Mouse (Mus musculus) thymus, postnatal 10 days (tissue): ENCODE results near the gene Pdxp.
A peak's percentile ranks its signal among the peaks of the same experiment; 100 is the strongest.

ENCODE experiments used
- DNase-seq, 2 experiments: peaks; one replicate each; pipeline ENCODE4 v3.0.0; 2021; ENCODE audit warnings: low spot score in 2 of 2

Pdxp gene

DNA sequence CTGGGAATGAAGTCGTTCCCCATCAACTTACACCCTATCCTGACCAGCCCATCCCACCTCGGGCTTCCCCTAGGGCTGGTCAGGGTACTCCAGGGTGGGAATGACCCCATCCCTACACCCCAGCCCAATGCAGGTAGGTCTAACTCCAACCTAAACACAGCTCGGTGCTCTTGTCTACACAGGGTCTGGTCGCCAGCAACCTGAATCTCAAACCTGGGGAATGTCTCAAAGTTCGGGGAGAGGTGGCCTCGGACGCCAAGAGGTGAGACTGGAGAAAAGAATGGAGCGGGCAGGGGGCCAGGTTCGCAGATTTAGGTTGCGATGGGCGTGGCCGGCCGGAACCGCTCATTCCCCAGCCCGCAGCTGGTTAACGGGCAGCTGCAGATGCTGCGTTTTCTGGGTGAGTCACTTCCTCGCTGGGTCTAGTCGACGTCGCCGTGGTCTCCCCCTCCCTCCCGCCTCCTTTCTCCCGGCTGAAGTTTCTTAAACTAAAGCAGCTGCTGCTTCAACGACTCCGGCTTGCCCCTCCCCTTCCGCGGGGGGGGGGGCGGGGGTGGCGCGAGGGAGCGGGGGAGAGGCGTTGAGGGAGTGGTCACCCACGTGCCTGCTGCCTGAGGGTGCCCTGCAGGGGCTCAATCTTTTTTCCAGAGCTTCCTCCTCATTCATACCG lies 14.2 kb downstream of the Pdxp start:
- DNase-seq = peak; percentile 85 to 92

DNA sequence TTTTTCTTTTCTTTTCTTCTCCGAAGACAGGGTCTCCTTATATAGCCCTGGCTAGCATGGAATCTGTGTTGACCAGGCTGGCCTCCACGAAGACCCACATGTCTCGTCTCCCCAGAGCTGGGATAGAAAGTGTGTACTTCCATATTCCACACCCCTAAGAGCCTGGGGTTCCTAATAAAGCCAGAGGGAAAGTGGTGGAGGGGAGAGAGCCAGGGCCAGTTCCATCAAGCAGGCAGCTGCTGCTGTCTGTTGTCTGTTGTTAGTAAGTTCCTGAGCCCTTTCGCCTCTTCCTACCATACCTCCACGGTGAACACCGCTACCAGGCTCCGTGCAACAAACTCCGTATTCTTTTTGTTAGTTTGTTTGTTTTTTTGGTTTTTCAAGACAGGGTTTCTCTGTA lies 14.8 kb downstream of the Pdxp start:
- no peak for DNase-seq

GRCm38 (mm10) chr15:78930192-78930706 lies 16.5 kb downstream of the Pdxp start:
- DNase-seq = no peak

DNA sequence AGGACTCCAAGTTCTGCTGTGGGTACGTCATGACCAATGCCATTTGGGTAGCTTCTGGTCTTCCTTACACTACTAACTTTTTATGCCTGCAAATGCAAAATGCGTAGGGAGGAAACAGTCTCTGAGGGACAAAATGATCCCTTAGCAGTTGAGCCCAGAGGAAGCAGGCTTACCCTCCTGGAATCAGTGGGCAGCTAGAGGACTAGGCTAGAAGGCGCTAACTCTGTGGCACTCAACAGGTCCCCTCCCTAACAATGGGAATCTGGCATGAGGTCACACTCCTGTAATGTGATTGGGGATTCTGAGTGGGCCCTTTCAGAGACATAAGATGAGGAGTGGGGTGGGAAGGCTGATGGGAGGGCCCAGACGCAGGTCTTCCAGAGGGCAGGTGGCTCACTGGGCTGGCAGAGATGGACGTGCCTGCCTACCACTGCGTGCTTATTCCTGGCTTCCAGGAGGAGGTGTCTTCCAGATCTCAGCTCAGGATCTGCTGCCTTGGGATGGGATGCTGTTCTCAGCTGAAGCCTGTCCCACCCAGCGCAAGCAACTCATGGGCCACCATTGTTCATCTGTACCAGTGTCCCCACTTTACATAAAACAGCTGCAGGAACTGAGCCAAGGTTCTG lies 17.2 kb downstream of the Pdxp start:
- no peak for DNase-seq

GRCm38 (mm10) chr15:78931577-78931976 lies 17.9 kb downstream of the Pdxp start:
- peak; percentile 68 to 74 for DNase-seq

DNA sequence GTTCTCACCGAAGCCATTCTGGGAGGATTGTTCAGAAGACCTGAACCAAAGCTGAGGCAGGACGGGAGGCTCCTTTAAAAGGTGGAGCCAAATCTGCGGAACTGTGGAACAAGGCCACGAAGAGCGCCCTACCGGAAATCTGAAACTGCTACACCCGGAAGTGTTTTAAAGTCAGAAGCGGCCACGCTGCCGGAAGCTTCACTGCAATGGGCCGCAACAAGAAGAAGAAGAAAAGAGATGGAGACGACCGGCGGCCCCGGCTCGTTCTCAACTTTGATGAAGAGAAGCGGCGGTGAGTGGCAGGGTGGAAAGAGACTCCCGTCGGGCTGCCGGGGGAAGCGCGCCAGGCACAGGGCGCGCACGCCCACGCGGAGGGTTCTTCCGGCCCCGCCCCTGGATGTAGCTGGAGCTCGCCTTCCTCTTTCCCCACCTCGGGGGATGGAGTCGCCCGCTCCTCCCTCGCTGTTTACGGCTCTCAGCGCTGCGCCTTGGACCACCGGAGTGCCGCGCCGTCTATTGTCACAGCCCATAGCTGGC lies 21.1 kb downstream of the Pdxp start, which contains the start of gene Nol12:
Nol12 (plus strand) TSS at position 150 of the 537 bp plus-strand sequence.
- DNase-seq = peak; percentile 69 to 81

GRCm38 (mm10) chr15:78936403-78936802 lies 22.7 kb downstream of the Pdxp start:
- DNase-seq = no peak

- no peak for DNase-seq
Measured at GRCm38 (mm10) chr15:78937311-78937710, 23.6 kb downstream of the Pdxp start.

DNA sequence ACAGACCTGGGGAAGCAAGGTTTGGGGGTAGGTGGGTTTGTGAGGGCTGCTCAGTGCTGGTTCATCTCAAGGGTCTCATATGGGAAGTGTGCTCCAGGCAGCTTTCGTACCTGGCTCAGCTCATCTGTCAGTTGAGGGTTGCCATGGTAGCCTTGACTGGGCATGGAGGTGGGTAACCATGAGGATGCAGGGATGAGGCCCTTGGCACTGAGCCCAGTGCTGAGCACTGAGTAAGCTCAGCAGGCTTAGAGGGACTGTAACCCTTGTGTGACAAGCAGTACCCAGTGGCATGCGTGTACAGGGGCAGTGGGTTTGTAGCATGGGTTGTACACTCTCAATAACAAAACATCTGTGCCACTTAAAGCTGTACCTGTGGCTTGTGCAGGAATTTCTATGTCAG lies 24.2 kb downstream of the Pdxp start:
- no peak for DNase-seq

DNA sequence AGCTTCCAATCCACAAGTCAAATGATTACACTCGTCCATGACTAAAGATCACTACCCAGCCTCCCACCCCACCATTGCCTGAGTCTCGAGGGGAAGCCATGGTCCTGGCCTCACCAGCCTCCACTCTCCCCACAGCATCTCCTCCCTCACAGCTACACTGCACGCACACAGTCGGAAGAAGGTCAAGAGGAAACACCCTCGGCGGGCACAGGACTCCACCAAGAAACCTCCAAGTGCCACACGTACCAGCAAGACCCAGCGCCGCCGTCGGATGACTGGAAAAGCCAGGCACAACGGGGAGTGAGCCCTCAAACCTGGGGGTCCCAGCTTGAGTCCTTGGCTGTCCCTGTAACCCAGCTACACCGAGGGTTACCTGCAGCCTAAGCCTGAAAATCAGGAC lies 26.6 kb downstream of the Pdxp start:
- DNase-seq = no peak

DNA sequence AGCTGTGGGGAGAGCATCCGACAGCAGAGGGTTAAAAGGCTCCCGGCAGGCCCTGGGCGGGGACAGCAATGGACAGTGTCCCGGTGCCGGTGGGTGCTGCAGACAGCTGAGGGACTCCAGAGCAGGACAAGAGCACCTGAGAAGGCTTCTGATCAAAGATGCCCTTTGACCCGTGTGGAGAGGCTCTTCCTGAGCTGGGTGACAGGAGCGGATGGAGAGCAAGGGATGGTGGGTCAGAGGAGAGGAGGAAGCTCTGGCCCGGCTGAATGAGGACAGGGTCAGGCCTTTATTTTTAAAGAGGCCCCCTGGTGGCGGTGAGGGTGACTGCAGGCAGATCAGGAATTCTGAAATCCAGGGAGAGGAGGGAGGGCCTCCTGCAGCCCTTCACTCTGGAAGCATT lies 28.9 kb downstream of the Pdxp start:
- peak in 1 of 2 experiments; percentile 55 for DNase-seq

DNA sequence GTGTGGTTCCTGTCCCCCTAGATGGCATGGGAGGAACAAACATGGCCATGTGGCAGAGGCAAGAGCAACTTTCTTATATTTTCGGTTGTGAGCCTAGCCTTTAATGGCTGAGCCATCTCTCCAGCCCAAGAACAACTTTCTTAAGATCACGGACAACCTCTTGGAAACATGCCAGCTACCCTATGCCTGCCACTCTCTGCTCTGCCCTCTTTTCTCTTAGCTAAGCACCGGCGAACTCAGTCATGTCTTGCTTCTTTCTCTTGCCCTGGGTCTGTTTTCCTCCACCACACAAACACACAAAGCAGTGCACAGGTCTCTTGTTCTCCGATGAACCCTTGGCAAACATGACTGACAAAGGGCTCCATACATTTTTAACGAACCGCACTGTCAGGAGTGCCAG lies 32.5 kb downstream of the Pdxp start:
- DNase-seq = no peak

- DNase-seq = no peak
Measured at GRCm38 (mm10) chr15:78947657-78948056, 33.9 kb downstream of the Pdxp start, which contains the start of gene Triobp. Gene Triobp, plus strand, starts transcription at chr15:78947724.

DNA sequence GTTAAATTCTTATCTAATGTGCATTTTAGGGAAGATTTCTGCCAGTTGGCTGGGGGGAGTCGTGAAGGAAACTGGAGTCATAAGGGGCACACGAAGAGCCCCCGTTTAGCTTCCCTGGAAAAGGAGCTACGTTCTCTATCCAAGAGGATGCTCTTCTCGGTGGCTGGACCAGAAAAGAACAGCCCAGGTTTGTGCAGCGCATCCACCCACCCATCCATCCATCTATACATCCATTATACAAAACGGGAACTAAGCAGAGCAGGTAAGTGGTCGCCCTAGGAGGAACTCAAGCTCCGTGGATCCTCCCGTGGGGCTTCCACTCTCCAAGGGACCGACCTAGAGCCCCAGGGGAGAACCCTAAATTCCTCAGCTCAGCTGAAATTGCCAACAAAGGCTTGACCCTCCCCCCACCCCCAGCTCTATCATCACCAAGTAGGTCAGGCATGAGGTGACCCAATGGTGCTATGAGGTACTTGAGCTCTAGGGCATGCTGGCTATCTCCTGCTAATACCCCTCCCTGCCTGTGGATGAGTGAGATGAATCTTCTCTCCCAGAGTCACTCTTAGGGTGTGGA lies 34.5 kb downstream of the Pdxp start:
- DNase-seq = no peak

- DNase-seq = no peak
Measured at GRCm38 (mm10) chr15:78948883-78949282, 35.2 kb downstream of the Pdxp start.

DNA sequence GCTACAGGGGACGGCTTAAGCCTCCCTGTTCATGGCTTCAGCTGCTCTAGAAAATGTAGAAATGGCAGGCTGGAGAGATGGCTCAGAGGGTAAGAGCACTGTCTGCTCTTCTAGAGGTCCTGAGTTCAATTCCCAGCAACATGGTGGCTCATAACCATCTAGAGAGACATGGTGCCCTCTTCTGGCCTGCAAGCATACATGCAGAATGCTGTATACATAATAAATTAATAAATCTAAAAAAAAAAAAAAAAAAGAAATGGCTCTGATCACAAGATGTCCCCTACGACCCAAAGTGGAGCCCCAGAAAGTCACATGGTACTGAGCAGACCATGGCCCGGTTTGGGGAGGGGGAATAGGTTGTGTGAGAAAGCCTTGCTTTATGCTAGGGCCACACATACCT lies 41.9 kb downstream of the Pdxp start:
- no peak for DNase-seq

DNA sequence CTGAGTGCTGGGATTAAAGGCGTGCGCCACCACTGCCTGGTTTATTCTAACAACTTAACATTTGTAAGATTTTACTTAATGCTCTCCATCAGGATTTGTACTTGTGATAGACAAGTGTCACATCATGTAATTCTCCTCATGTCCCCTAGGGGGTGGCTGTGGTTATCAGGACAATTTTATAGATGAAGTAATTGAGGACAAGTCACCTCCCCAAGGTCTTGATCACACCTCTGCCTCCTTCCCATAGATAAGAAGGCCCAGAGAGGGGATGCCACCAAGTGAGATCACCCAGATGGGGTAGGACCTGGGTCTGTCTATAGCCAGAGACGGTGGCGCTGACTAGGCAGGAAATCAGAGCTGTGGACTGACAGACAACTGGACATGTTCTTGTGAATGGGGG lies 42.6 kb downstream of the Pdxp start:
- no peak for DNase-seq

DNA sequence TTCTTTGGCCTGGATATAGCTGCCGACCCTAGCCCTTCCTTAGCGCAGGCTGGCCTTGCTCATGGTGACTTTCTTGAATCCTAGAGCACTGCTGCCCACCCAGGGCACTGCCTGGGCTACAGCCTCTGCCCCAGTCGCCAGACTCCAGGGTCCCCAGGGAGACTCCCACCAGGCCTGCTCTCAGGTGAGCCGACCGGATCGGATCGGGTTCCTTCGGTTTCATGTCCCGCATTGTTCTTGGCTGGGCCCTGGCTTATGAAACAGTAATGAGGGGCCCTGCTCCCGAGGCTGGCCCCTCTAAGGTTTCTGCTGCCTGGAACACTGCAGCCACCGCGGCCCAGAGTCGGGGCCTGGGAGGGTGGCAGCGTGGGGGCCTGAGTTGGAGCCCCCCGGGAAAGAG lies 43.3 kb downstream of the Pdxp start:
- no peak for DNase-seq

DNA sequence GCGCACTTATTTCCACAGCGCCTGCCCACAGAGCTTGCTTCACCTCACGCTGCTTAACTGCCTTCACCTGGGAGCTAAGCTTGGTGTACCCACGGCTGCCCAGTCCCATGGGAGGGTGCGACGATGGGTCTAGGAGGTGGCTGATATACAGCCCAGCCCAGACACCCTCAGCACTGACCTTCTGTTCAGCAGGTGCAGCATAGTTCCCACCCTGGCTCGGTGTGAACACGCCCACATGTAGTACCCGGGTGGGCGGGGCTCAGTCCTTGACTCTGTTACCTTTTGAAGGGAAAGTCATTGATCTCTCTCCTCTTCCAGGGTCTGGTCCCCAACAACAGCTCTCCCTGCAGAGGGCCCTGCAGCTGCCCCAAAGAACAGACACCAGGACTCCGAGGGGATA lies 45.8 kb downstream of the Pdxp start:
- no peak for DNase-seq

DNA sequence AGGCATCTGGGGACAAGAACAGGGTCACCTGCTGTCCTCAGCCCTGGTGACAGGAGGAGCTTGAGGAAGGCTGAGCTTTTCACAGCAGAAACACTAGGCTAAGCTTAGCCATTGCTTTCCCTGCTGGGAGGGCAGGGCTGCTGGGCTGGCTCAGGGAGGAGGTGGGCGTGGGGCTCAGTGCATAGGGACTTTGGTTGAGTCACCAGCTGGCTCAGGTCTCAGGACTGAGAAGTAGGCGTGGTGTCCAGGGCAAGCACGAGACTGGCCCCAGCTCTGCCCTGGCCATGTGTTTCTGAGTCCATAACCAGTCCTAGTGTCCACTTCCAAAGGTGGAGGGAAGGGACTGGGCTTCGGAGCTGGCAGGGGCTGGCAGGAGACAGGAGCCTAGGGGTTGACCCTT lies 46.4 kb downstream of the Pdxp start:
- DNase-seq = no peak

DNA sequence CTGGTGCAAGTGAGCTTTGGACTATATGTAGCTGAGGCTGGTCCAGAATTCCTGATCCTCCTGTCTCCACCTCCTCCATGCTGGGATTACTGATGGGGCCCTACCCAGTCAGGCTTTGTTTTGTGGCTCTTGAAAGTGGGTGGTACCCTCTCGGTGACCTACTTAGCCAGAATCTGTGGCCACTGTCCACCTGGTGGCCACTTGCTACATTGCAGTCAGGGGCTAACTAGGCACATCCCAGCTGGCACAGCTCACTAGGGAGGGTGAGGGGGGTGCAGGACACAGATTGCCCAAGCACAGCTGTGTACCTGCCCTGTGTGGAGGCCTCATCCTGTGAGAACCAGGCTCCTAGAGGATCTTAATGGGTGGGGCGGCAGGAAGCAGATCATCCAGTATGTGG lies 49.2 kb downstream of the Pdxp start:
- peak in 1 of 2 experiments; percentile 51 for DNase-seq
